Mouse (Mus musculus) frontal cortex, adult 2 months (tissue): Measurements from ENCODE around the gene Cerk. TPM values are rescaled to one million over a fixed set of nuclear protein-coding genes. Genes with fewer than 3 reads are reported as not detected.
A peak's percentile ranks its signal among the peaks of the same experiment; 100 is the strongest.
"Not testable (repeated sequence)": the region's sequence is repeated elsewhere in the genome, so short reads cannot be mapped to it uniquely, and the experiment has no call there.

Source experiments
- DNase-seq, 2 experiments: peaks; one replicate each; pipeline ENCODE4 v3.0.0; 2022; ENCODE audit warnings: low spot score in 1 of 2; ENCODE audit errors: extremely low spot score in 1 of 2
- polyA plus RNA-seq: library from polyadenylated mRNA; depleted of rRNA; stranded (reverse); fragments of >200 nt; gene quantifications from 2 replicates; pipeline ENCODE4 v1.2.3, GENCODE M21; 2012

The Cerk gene
- polyA plus RNA-seq, 1 experiment = 50.2 TPM

DNA sequence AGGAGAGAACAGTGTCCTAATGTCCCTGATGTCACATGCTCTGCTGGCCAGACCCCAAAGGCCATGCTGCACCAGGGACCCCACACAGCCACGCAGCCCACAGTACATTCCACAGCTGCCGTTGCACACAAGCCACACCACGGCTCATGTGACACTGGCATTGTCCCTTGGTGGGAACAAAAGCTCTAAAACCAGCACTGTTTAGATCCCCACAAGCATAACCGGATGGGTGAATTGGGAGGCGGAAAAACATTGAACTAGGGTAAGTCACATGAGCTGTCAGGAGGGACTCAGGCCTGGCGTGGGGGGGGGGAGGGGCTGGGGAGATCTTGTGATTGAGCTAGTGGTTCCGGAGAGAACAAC lies 17.5 kb downstream of the Cerk start:
- no peak for DNase-seq

DNA sequence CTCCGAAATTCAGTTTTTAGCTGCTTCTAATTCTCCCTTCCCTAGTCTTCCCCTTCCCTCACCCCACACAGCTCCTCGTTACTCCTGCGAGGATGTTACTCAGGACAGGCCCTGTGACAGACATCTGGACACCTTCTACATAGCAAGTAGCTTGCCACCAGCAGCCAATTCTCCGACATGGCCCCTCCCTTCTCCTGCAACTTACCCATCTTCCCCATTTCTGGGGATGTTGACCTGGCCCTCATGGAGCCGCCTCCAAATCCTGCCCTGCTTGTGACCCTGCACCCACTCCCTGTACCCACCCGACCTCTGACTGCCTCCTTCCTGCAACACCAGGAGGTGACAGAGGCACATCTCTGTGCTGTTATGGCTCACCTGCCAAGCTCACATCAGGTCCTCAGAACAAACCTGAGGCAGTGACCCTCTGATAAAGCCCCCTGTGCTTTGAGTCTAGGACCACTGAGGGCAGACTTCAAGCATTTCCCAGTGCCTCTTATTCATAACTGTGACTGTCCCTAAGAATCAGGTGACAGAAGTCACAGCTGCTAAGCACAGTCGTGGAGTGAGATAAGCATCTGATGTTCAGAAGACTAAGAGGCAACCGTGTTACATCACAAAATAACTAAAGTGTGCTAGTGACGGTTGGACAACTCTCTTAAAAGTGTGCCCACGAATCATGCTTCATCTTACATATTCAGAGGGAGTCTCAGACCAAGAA lies 18.0 kb downstream of the Cerk start:
- DNase-seq = no peak

DNA sequence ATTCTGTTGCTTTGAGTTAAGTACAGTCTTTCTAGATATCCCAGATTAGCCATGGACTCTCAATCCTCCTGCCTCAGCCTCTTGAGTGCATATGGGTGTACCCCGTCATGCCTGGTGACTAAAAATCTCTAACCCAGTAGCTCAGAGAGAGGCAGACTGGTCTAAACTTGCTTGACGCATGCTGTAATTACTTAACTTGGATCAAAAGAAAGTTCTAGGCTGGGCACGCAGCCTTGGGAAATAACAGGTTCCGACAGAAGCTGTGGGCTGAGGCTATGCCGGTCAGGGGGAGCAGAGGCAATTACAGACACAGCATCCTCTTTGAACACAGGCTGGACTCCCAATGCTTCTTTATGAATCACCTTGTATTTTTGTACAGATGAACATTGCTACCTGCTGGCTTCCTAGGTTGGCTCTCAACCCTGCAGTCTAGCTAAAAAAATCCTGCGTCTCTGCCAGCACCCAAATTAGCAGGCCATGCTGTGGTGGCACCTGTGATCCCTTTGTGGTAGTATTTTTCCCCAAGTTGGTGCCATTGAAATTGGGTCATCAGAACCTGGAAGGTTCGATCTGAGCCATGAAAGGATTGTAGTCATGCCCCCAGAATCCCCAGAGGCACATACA lies 18.8 kb downstream of the Cerk start:
- no peak for DNase-seq

DNA sequence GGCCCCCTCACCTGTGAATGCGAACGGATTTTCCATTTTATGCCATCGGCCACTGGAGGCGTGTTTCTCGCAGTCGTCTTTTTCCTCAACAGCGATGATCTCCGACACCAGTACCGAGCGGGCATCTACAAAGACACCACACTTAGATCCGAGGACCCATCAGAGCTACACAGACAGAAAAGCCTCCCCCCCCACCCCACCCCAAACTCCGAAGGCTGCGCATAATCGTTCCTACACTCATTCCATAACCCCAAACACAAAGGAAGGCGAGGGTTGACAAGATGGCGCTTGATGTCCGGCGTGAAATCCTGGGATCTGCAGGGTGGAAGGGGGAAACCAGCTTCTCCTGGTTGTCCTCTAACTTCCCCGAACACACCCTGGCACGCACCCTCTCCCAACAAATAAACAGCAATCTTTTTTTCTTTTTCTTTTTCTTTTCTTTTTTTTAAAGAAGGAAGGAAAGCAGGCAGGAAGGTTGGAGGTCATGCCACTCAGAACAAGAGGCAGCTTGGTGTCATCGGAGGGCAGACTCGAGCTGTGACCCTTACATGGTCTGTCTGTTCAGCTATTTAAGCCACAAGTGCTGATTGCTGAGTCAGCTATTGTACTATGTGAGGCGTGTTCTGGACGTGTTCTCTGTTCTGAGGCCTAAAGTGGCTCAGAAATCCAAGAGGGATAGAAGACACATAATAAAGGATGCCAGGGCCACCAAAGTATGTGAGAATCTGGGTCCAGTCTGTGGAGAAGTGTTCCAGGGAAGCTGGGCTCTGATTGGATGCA lies 19.9 kb downstream of the Cerk start:
- no peak for DNase-seq

GRCm38 (mm10) chr15:86164718-86165345 lies 21.1 kb downstream of the Cerk start:
- DNase-seq = no peak

GRCm38 (mm10) chr15:86161800-86162199 lies 24.1 kb downstream of the Cerk start:
- not testable (repeated sequence) for DNase-seq

DNA sequence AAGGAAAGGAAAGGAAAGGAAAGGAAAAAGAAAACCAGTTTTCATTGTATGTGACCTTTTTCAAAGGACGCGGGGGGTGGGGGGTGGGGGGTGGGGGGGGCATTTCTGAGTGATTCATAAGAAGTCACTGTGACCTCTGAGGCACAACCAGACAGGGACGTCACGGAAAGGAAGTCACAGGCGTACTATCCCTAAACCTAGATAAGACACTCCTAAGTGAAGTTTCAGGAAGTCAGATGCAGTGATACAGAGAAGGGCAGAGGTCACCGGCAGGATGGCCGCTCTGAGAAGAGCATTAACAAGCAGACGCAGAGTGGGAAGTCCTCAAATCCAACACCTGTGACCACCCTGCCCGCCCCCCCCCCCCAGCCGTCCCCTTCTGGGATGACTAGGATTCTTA lies 25.0 kb downstream of the Cerk start:
- no peak for DNase-seq

GRCm38 (mm10) chr15:86159719-86160118 lies 26.2 kb downstream of the Cerk start:
- no peak for DNase-seq

DNA sequence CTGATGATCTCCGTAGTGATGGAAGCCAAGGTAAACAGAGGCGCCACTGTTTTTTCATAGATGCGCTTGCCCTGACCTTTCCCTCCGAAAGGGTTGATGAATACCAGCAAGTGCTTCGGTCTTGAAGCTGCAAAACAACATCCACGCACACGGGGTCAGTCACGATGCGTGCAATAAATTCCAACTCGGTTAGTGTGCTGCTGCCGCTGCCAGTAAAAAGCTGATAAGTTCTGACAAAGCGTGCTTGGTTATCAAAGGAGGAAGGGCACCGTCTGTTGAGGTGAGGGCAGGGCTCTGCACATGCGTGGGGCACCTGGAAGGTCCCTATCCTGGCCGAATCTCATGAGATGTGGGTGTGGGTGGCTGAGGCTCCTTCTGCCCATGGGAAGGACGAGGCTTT lies 26.8 kb downstream of the Cerk start:
- no peak for DNase-seq

DNA sequence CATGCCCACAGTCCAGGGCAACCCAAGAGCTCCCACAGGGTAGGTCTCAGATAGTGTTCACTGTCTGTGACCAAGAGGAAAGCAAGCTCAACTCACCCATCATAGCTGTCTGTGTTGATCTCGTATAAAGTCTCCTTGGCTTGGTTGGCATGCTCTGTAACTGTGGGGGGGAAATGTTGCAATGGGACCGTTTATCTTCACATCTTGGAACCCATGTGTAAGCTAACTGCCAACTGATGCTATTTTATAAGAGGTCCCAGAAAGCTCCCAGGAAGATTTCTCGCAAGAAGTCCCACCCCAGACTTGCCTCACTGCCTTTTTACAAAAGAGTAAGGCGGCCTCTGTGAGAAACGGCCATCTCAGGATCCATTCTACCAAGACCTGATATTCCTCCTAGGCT lies 29.4 kb downstream of the Cerk start:
- DNase-seq = no peak

GRCm38 (mm10) chr15:86153481-86153960 lies 32.4 kb downstream of the Cerk start:
- no peak for DNase-seq

DNA sequence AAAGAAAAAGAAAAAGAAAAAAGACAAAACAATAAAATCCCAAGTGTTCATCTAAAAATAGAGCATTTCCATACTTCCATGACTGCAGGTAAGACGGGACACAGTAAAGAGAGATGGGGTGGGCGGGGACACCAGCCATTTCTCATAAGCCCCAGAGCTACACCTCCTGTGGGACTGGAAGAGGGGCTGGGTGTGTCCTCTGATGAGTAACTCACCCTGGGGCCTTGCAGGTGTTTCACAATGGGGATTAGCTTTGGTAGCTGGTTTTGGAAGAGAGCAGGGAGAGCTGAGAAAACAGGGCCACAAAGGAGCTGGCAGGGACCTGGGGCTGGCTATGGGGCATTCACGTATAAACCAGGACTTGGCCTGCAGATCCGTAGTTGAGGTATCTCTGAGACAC lies 35.3 kb downstream of the Cerk start:
- no peak for DNase-seq

DNA sequence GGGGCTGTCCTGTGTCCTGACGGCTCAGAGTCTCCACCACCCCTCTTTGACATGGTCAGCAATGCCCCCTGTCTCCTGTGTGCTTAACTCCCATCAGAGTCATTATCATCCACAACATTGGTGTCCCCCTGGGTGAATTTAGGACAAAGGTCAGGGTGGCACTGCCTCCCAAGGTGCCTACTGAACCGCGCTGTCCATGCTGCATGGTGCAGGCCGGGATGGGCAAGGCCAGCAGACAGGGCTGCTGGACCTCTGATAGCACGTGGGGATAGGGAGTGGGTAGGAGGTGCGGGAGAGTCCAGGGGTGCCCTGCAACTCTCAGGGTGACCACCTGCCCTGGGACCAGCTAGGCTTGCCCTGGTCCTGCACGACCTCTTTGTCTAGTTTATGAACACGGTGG lies 39.0 kb downstream of the Cerk start:
- DNase-seq = no peak

- no peak for DNase-seq
Observed at GRCm38 (mm10) chr15:86145046-86145445, 40.9 kb downstream of the Cerk start.

DNA sequence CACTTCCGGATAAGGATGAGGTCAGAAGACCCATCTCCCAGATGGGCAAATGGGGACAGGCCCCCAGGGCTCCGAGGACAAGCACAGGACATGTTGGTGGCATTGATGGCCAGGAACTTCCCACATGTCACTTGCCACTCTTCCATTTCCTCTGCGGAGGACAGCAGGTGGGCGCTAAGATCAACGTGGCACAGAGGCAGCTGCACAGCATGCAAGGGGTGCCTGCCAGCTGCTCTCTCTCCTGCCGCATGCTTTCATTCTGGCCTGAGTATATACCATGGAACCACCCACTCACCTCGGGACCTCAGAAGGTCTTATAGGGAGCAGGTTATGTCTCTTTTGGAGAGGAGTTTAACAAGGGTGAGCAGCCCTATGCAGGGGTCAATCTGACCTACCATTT lies 41.4 kb downstream of the Cerk start:
- no peak for DNase-seq

- peak in 1 of 2 experiments; percentile 77 for DNase-seq
Observed at GRCm38 (mm10) chr15:86140323-86140722, 45.6 kb downstream of the Cerk start.

- peak in 1 of 2 experiments; percentile 56 for DNase-seq
Observed at GRCm38 (mm10) chr15:86137638-86138037, 48.3 kb downstream of the Cerk start.

DNA sequence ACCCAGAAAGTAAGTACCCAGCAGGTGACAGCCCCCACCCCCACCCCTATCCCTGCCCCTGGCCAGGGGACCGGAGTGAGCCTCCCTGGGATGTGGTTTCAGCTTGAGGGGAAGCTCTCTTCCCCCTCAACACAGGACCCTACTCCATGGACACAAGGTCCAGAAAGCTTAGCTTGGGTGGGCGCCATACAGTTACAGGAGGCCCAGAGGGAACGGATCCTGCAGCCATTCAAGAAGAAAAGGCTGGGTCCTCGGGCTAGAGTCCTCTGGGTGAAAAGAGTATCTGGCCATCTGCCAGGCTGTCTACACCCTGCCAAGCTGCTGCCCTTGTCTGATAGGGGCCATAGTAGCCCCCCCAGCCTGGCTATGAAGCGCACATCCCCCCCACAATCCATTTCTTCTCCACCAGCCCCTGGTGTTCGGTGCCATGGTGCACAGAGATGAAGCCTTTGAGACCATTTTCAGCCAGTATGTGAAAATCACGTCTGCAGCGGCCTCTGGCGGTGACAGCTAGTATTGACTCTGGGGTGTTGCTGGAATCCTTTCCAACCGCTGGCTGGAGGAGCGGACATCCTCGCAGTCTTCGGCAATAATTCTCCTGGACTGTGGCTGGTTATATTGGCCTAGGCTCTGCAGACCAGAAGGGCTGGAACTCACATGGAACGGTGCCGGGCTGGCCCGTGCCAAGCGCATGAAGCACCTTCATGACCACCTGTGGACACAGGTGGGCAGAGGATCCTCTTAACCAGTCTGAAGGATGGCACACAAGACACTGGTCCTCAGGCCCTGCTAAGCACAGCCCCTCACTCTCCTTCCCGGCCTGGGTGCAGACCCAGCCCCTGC lies 50.8 kb downstream of the Cerk start:
- DNase-seq = peak; percentile 64 to 95

DNA sequence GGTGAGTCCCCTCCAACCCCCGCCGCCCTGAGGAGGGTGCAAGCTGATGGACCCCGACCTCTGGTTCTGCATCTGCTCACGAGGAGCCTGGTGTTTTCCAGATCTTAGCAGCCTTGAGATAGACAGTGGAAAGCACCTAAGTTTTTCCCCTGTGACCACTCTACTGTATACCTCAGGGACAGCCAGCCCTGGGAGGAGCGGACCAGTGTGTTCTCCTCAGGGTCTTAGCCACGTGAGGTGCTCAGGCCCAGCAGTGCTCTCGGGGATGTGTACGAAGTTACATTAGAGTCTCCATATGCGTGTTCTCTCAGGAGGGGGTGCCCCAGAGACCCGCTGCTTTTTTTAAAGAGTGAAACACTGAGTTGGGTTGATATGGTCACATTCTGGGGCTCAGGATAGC lies 55.3 kb downstream of the Cerk start:
- no peak for DNase-seq

- no peak for DNase-seq
Observed at GRCm38 (mm10) chr15:86129036-86129435, 56.9 kb downstream of the Cerk start.
